Mouse (Mus musculus) liver, embryonic 15.5 days (tissue): ENCODE measurements around the gene Abcb9. TPM values are rescaled to one million over a fixed set of nuclear protein-coding genes. Genes with fewer than 3 reads are reported as not detected.

ENCODE experiments used
- ATAC-seq: fragments of 200-750 bp; cut with Nextera tagmentation; 2 replicates; pipeline ENCODE4 v1.8.0; 2017; ENCODE audit warnings: moderate number of reproducible peaks, mild to moderate bottlenecking, moderate library complexity; ENCODE audit not compliant: insufficient read depth
- H3K27ac ChIP-seq: fragments of 300-500 bp; sonication (generic); replicated peaks from 2 replicates; pipeline ENCODE4 v1.5.1; 2015; ENCODE audit warnings: mild to moderate bottlenecking, inconsistent platforms
- H3K27me3 ChIP-seq: fragments of 300-500 bp; sonication (generic); 2 replicates; pipeline ENCODE4 v1.6.1; 2015; ENCODE audit warnings: mild to moderate bottlenecking, inconsistent platforms
- H3K36me3 ChIP-seq: fragments of 300-500 bp; sonication (generic); replicated peaks from 2 replicates; pipeline ENCODE4 v1.6.1; 2015; ENCODE audit warnings: moderate library complexity, mild to moderate bottlenecking, inconsistent platforms
- H3K4me1 ChIP-seq: fragments of 300-500 bp; sonication (generic); replicated peaks from 2 replicates; pipeline ENCODE4 v1.6.1; 2015; ENCODE audit warnings: inconsistent platforms
- H3K4me2 ChIP-seq: fragments of 300-500 bp; sonication (generic); 2 replicates; pipeline ENCODE4 v1.6.1; 2015; ENCODE audit warnings: moderate library complexity, mild to moderate bottlenecking, inconsistent platforms
- H3K4me3 ChIP-seq: fragments of 300-500 bp; sonication (generic); replicated peaks from 2 replicates; pipeline ENCODE4 v1.5.1; 2015; ENCODE audit warnings: mild to moderate bottlenecking, inconsistent platforms
- H3K9ac ChIP-seq: fragments of 300-500 bp; sonication (generic); 2 replicates; pipeline ENCODE4 v1.6.1; 2015; ENCODE audit warnings: moderate library complexity, mild to moderate bottlenecking, inconsistent platforms
- H3K9me3 ChIP-seq: fragments of 300-500 bp; sonication (generic); replicated peaks from 2 replicates; pipeline ENCODE4 v1.6.1; 2016; ENCODE audit warnings: inconsistent platforms
- WGBS: fragments of 180-500 bp; shearing (Covaris S2); methylation state at CpG from one replicate; pipeline ENCODE4 v1.1.7; 2015; ENCODE audit warnings: mixed read lengths; ENCODE audit not compliant: insufficient replicate concordance; 5-methylcytosine and 5-hydroxymethylcytosine counted together
- polyA plus RNA-seq: library from polyadenylated mRNA; unstranded; fragments of >200 nt; fragmentation: Nextera tagmentation; extraction: Ambion mirVana; gene quantifications from 2 replicates; pipeline ENCODE4 v1.2.1, GENCODE M21; 2015

Gene Abcb9
- polyA plus RNA-seq, 1 experiment from 2014 or later, result 6.1 TPM

GRCm38 (mm10) chr5:124111742-124112497, 16.3 kb upstream of the Abcb9 start, which contains the start of gene Ogfod2:
Gene Ogfod2 (plus strand): TSS chr5:124112297.
- Histone ChIP-seq H3K4me2 (peak within 1 kb of the TSS; percentile 95), H3K4me3 (peak within 1 kb of the TSS; percentile 83), H3K27ac (peak within 1 kb of the TSS; percentile 93), H3K4me1 (peaks cover 52% of the 10 kb centered on the region), H3K27me3 (no peaks in the 10 kb centered on the region), H3K9me3 (no peaks in the 10 kb centered on the region), H3K36me3 (0 out of 2 replicates have a peak, but pooled peaks cover 6% of the 10 kb centered on the region), H3K9ac (peak within 1 kb of the TSS; percentile 77)
- under 1% methylated on average over 66 of the region's 66 CpGs for WGBS
- peak; percentile 96 for ATAC-seq

GRCm38 (mm10) chr5:124111077-124111741, 15.6 kb upstream of the Abcb9 start:
- peak overlapping the region; percentile 95 for H3K4me2 ChIP-seq
- no peak for ATAC-seq
- H3K9me3 ChIP-seq, result no peaks in the 10 kb centered on the region
- H3K9ac ChIP-seq, result peak overlapping the region; percentile 77
- 0 out of 2 replicates have a peak, but pooled peaks cover 6% of the 10 kb centered on the region for H3K36me3 ChIP-seq
- peak overlapping the region; percentile 93 for H3K27ac ChIP-seq
- peaks cover 45% of the 10 kb centered on the region for H3K4me1 ChIP-seq
- WGBS, result 22% methylated on average over 17 of the region's 17 CpGs
- H3K4me3 ChIP-seq, result peak overlapping the region; percentile 83
- no peaks in the 10 kb centered on the region for H3K27me3 ChIP-seq

- no peak overlapping the region for H3K9ac ChIP-seq
- no peaks in the 10 kb centered on the region for H3K4me1 ChIP-seq
- no peaks in the 10 kb centered on the region for H3K27me3 ChIP-seq
- no peak overlapping the region for H3K4me3 ChIP-seq
- H3K9me3 ChIP-seq, result no peaks in the 10 kb centered on the region
- 86% methylated on average over 9 of the region's 9 CpGs for WGBS
- no peak overlapping the region for H3K27ac ChIP-seq
- no peak for ATAC-seq
- no peaks in the 10 kb centered on the region for H3K36me3 ChIP-seq
- H3K4me2 ChIP-seq, result no peak overlapping the region
These were observed 8.0 kb upstream of the Abcb9 start for GRCm38 (mm10) chr5:124103552-124103951.

GRCm38 (mm10) chr5:124103020-124103419, 7.4 kb upstream of the Abcb9 start:
- Histone ChIP-seq H3K4me2 (no peak overlapping the region), H3K27ac (no peak overlapping the region), H3K27me3 (no peaks in the 10 kb centered on the region), H3K9ac (no peak overlapping the region), H3K9me3 (no peaks in the 10 kb centered on the region), H3K4me1 (no peaks in the 10 kb centered on the region), H3K36me3 (no peaks in the 10 kb centered on the region), H3K4me3 (no peak overlapping the region)
- WGBS, result 71% methylated on average over 3 of the region's 3 CpGs
- ATAC-seq, result no peak

GRCm38 (mm10) chr5:124102326-124102725, 6.7 kb upstream of the Abcb9 start:
- 71% methylated on average over 6 of the region's 6 CpGs for WGBS
- no peak overlapping the region for H3K4me3 ChIP-seq
- no peak overlapping the region for H3K9ac ChIP-seq
- H3K4me2 ChIP-seq, result no peak overlapping the region
- no peaks in the 10 kb centered on the region for H3K36me3 ChIP-seq
- no peak for ATAC-seq
- no peaks in the 10 kb centered on the region for H3K9me3 ChIP-seq
- H3K4me1 ChIP-seq, result no peaks in the 10 kb centered on the region
- no peak overlapping the region for H3K27ac ChIP-seq
- H3K27me3 ChIP-seq, result no peaks in the 10 kb centered on the region

GRCm38 (mm10) chr5:124100128-124101044, 4.8 kb upstream of the Abcb9 start:
- Histone ChIP-seq H3K4me3 (no peak overlapping the region), H3K9ac (no peak overlapping the region), H3K9me3 (no peaks in the 10 kb centered on the region), H3K4me1 (peaks cover 11% of the 10 kb centered on the region), H3K27me3 (no peaks in the 10 kb centered on the region), H3K36me3 (no peaks in the 10 kb centered on the region), H3K4me2 (no peak overlapping the region), H3K27ac (no peak overlapping the region)
- no peak for ATAC-seq
- 83% methylated on average over 11 of the region's 11 CpGs for WGBS

- no peak overlapping the region for H3K4me3 ChIP-seq
- WGBS, result 72% methylated on average over 2 of the region's 2 CpGs
- ATAC-seq, result no peak
These were observed 3.3 kb upstream of the Abcb9 start for GRCm38 (mm10) chr5:124098923-124099322.

GRCm38 (mm10) chr5:124095077-124095581, 469 bp downstream of the Abcb9 start:
- peak overlapping the region; percentile 93 for H3K27ac ChIP-seq
- H3K4me1 ChIP-seq, result peaks cover 63% of the 10 kb centered on the region
- WGBS, result 8% methylated on average over 19 of the region's 19 CpGs

More at GRCm38 (mm10) chr5:124098923-124099322, 3.3 kb upstream of the Abcb9 start:
- Histone ChIP-seq H3K36me3 (no peaks in the 10 kb centered on the region), H3K9ac (no peak overlapping the region), H3K9me3 (no peaks in the 10 kb centered on the region), H3K4me1 (peaks cover 25% of the 10 kb centered on the region), H3K27me3 (no peaks in the 10 kb centered on the region), H3K4me2 (no peak overlapping the region), H3K27ac (no peak overlapping the region)

GRCm38 (mm10) chr5:124093852-124094604, 1.6 kb downstream of the Abcb9 start:
- H3K4me2 ChIP-seq, result peak overlapping the region; percentile 97
- H3K9ac ChIP-seq, result peak overlapping the region; percentile 89; the same call in 1 of the 2 replicates
- H3K4me1 ChIP-seq, result peaks cover 68% of the 10 kb centered on the region
- H3K36me3 ChIP-seq, result peaks cover 11% of the 10 kb centered on the region
- WGBS, result 79% methylated on average over 12 of the region's 12 CpGs
- H3K9me3 ChIP-seq, result no peaks in the 10 kb centered on the region
- H3K4me3 ChIP-seq, result peak overlapping the region; percentile 79
- no peaks in the 10 kb centered on the region for H3K27me3 ChIP-seq
- H3K27ac ChIP-seq, result peak overlapping the region; percentile 93
- ATAC-seq, result no peak

More at GRCm38 (mm10) chr5:124095077-124095581, 469 bp downstream of the Abcb9 start:
- peak; percentile 77 for ATAC-seq
- no peaks in the 10 kb centered on the region for H3K9me3 ChIP-seq
- H3K4me3 ChIP-seq, result peak overlapping the region; percentile 79
- H3K9ac ChIP-seq, result peak overlapping the region; percentile 89
- H3K27me3 ChIP-seq, result no peaks in the 10 kb centered on the region
- H3K36me3 ChIP-seq, result 0 out of 2 replicates have a peak, but pooled peaks cover 1% of the 10 kb centered on the region
- H3K4me2 ChIP-seq, result peak overlapping the region; percentile 97
